ENCODE assay signal across 24 mouse cellular contexts in genomic region chr15:19356322-19356721, GRCm38 (mm10).
A peak's percentile ranks its signal among the peaks of the same experiment; 100 is the strongest.
DNase-seq lines count a peak whose midpoint lies in the region; ATAC-seq and TF ChIP-seq lines count a peak whose summit lies in the region.
"Had no signal": no experiment of that assay in that cellular context is flagged by ENCODE, and none has a peak within 500 bp of the region (broad histone marks: within the 10 kb centered on the region; RNA-seq: fewer than 3 reads in every experiment).

No protein-coding gene starts in this region.

- 57% methylated on average over 1 of the region's 1 CpGs for WGBS in forebrain, embryonic 15.5 days
- WGBS in forebrain, embryonic 12.5 days: 80% methylated on average over 1 of the region's 1 CpGs
- 54% methylated on average over 1 of the region's 1 CpGs for WGBS in forebrain, embryonic 16.5 days
- WGBS in hindbrain, postnatal 0 days: 83% methylated on average over 1 of the region's 1 CpGs

- ATAC-seq in forebrain, embryonic 15.5 days (replicated peaks): peak; percentile 66; the same call in 1 of the 2 replicates
- ATAC-seq in forebrain, embryonic 12.5 days (ENCODE audit: low FRiP score): no peak
- ATAC-seq in forebrain, embryonic 16.5 days: peak; percentile 83
- ATAC-seq in hindbrain, postnatal 0 days: no peak
- ATAC-seq: CD4-positive, CD25-positive, alpha-beta regulatory T cell, adult 4 months; intestine, postnatal 0 days had no signal

- no peak overlapping the region for H3K27ac ChIP-seq in forebrain, embryonic 15.5 days (replicated peaks)
- H3K27ac ChIP-seq in forebrain, embryonic 12.5 days: no peak overlapping the region
- no peak overlapping the region for H3K27ac ChIP-seq in forebrain, embryonic 16.5 days (ENCODE audit: low read length)
- H3K27ac ChIP-seq in hindbrain, postnatal 0 days: no peak overlapping the region
- H3K27ac ChIP-seq: embryonic facial prominence, embryonic 12.5 days; embryonic facial prominence, embryonic 15.5 days; heart, adult 2 months; heart, embryonic 10.5 days; heart, embryonic 13.5 days; hindbrain, embryonic 14.5 days had no signal

- no peak overlapping the region for H3K9ac ChIP-seq in forebrain, embryonic 15.5 days (replicated peaks)
- H3K9ac ChIP-seq in forebrain, embryonic 12.5 days: no peak overlapping the region
- no peak overlapping the region for H3K9ac ChIP-seq in forebrain, embryonic 16.5 days (replicated peaks; ENCODE audit: low read depth, low read length)
- no peak overlapping the region for H3K9ac ChIP-seq in hindbrain, postnatal 0 days (replicated peaks; ENCODE audit: low read length)
- H3K9ac ChIP-seq: embryonic facial prominence, embryonic 12.5 days; embryonic facial prominence, embryonic 15.5 days; heart, embryonic 13.5 days; hindbrain, embryonic 14.5 days had no signal

- H3K36me3 ChIP-seq in forebrain, embryonic 15.5 days: no peaks in the 10 kb centered on the region
- H3K36me3 ChIP-seq in forebrain, embryonic 12.5 days (replicated peaks): no peaks in the 10 kb centered on the region
- no peaks in the 10 kb centered on the region for H3K36me3 ChIP-seq in forebrain, embryonic 16.5 days (ENCODE audit: control insufficient read depth, insufficient read depth)
- no peaks in the 10 kb centered on the region for H3K36me3 ChIP-seq in hindbrain, postnatal 0 days (ENCODE audit: insufficient read depth, low read length)
- H3K36me3 ChIP-seq: embryonic facial prominence, embryonic 12.5 days; embryonic facial prominence, embryonic 15.5 days; heart, embryonic 10.5 days; heart, embryonic 13.5 days had no signal

- H3K4me2 ChIP-seq in forebrain, embryonic 15.5 days (replicated peaks): no peak overlapping the region
- H3K4me2 ChIP-seq in forebrain, embryonic 12.5 days: no peak overlapping the region
- H3K4me2 ChIP-seq in forebrain, embryonic 16.5 days (ENCODE audit: low read length): no peak overlapping the region
- no peak overlapping the region for H3K4me2 ChIP-seq in hindbrain, postnatal 0 days (ENCODE audit: low read depth, low read length)
- H3K4me2 ChIP-seq: embryonic facial prominence, embryonic 12.5 days; embryonic facial prominence, embryonic 15.5 days; heart, embryonic 13.5 days; hindbrain, embryonic 14.5 days had no signal

- no peak for TF ChIP-seq POLR2A in brain, embryonic 14.5 days (IDR thresholded peaks at IDR 0.05; ENCODE audit: borderline replicate concordance, extremely low read depth, insufficient read depth, insufficient read length, poor library complexity, severe bottlenecking)

- no peak for TF ChIP-seq CTCF in brain, embryonic 14.5 days (IDR thresholded peaks at IDR 0.05; ENCODE audit: borderline replicate concordance, extremely low read depth, insufficient read depth, insufficient read length)
- TF ChIP-seq CTCF in hindbrain, postnatal 0 days (IDR thresholded peaks at IDR 0.05; ENCODE audit: low read depth): no peak

- no peaks in the 10 kb centered on the region for H3K27me3 ChIP-seq in forebrain, embryonic 15.5 days
- no peaks in the 10 kb centered on the region for H3K27me3 ChIP-seq in forebrain, embryonic 12.5 days
- no peaks in the 10 kb centered on the region for H3K27me3 ChIP-seq in forebrain, embryonic 16.5 days (replicated peaks; ENCODE audit: control insufficient read depth, insufficient read depth, low read length)
- H3K27me3 ChIP-seq in hindbrain, postnatal 0 days (ENCODE audit: insufficient read depth, low read length): no peaks in the 10 kb centered on the region
- H3K27me3 ChIP-seq: embryonic facial prominence, embryonic 12.5 days; embryonic facial prominence, embryonic 15.5 days; heart, embryonic 13.5 days had no signal

- no peaks in the 10 kb centered on the region for H3K4me1 ChIP-seq in forebrain, embryonic 15.5 days
- no peaks in the 10 kb centered on the region for H3K4me1 ChIP-seq in forebrain, embryonic 12.5 days
- H3K4me1 ChIP-seq in forebrain, embryonic 16.5 days (replicated peaks; ENCODE audit: control insufficient read depth, insufficient read depth, low read length): no peaks in the 10 kb centered on the region
- H3K4me1 ChIP-seq in hindbrain, postnatal 0 days (ENCODE audit: insufficient read depth, low read length): no peaks in the 10 kb centered on the region
- H3K4me1 ChIP-seq: embryonic facial prominence, embryonic 12.5 days; embryonic facial prominence, embryonic 15.5 days; heart, embryonic 10.5 days; heart, embryonic 13.5 days had no signal

- no peaks in the 10 kb centered on the region for H3K9me3 ChIP-seq in forebrain, embryonic 15.5 days
- no peaks in the 10 kb centered on the region for H3K9me3 ChIP-seq in forebrain, embryonic 12.5 days
- H3K9me3 ChIP-seq in forebrain, embryonic 16.5 days (ENCODE audit: control insufficient read depth, low read length): no peaks in the 10 kb centered on the region
- no peaks in the 10 kb centered on the region for H3K9me3 ChIP-seq in hindbrain, postnatal 0 days (ENCODE audit: low read length)
- H3K9me3 ChIP-seq: embryonic facial prominence, embryonic 12.5 days; embryonic facial prominence, embryonic 15.5 days; heart, embryonic 10.5 days; heart, embryonic 13.5 days had no signal

- DNase-seq in brain, embryonic 14.5 days (ENCODE audit: low read depth): peak; percentile 24
- no peak for DNase-seq in retina, postnatal 1 day
- no peak for DNase-seq in hindbrain, postnatal 0 days (ENCODE audit: low spot score)
- DNase-seq: adrenal gland, adult 2 months; adrenal gland, postnatal 14 days; cerebellum, adult 11 months; cerebellum, adult 2 months; cerebellum, adult 9-11 months; cerebellum, postnatal 25 days; gastrocnemius, postnatal 10 days; gastrocnemius, postnatal 36 days; heart, adult 2 months; heart, postnatal 14 days; heart, postnatal 4 days had no signal

- H3K4me3 ChIP-seq in forebrain, embryonic 15.5 days: no peak overlapping the region
- H3K4me3 ChIP-seq in forebrain, embryonic 12.5 days (replicated peaks): no peak overlapping the region
- H3K4me3 ChIP-seq in forebrain, embryonic 16.5 days (replicated peaks; ENCODE audit: low read length): no peak overlapping the region
- no peak overlapping the region for H3K4me3 ChIP-seq in hindbrain, postnatal 0 days (ENCODE audit: low read length)
- H3K4me3 ChIP-seq: embryonic facial prominence, embryonic 12.5 days; embryonic facial prominence, embryonic 15.5 days; heart, adult 2 months; heart, embryonic 10.5 days; heart, embryonic 13.5 days had no signal

Comparison
In these comparisons a context has a peak if more than half of its experiments do, and no peak if none do; other contexts are left out.
1. ATAC-seq: peak in forebrain, embryonic 15.5 days (single experiment) and forebrain, embryonic 16.5 days (single experiment); none in forebrain, embryonic 12.5 days (single experiment) and hindbrain, postnatal 0 days (single experiment).